Mouse (Mus musculus): ENCODE measurements around the gene 1700030K09Rik.

GRCm38 (mm10) chr8:72420571-72421361, 22.9 kb upstream of the 1700030K09Rik start:
- TF ChIP-seq POLR2A (IDR thresholded peaks at IDR 0.05; ENCODE audit: low read depth, low read length): no peak
- TF ChIP-seq CTCF (IDR thresholded peaks at IDR 0.05; ENCODE audit: extremely low read depth, insufficient read depth, insufficient read length, insufficient replicate concordance): no peak
